Mouse (Mus musculus) hindbrain, embryonic 10.5 days (tissue): ENCODE results near the gene Mgrn1. TPM values are rescaled to one million over a fixed set of nuclear protein-coding genes. Genes with fewer than 3 reads are reported as not detected.

Experiments used
- DNase-seq: peaks from one replicate; pipeline ENCODE4 v3.0.0-alpha.2; 2017; ENCODE audit warnings: low spot score
- H3K27ac ChIP-seq: fragments of 300-500 bp; sonication (generic); 2 replicates; pipeline ENCODE4 v1.5.1; 2016; ENCODE audit warnings: mild to moderate bottlenecking, moderate library complexity
- H3K27me3 ChIP-seq: fragments of 300-500 bp; sonication (generic); 2 replicates; pipeline ENCODE4 v1.6.1; 2016; ENCODE audit warnings: mild to moderate bottlenecking; ENCODE audit not compliant: poor library complexity, insufficient read depth, severe bottlenecking
- H3K36me3 ChIP-seq: fragments of 300-500 bp; sonication (generic); 2 replicates; pipeline ENCODE4 v1.6.1; 2016; ENCODE audit warnings: mild to moderate bottlenecking, moderate library complexity
- H3K4me1 ChIP-seq: fragments of 300-500 bp; sonication (generic); replicated peaks from 2 replicates; pipeline ENCODE4 v1.6.1; 2016; ENCODE audit warnings: mild to moderate bottlenecking
- H3K4me3 ChIP-seq: fragments of 300-500 bp; sonication (generic); 2 replicates; pipeline ENCODE4 v1.5.1; 2016; ENCODE audit warnings: mild to moderate bottlenecking, moderate library complexity
- H3K9me3 ChIP-seq: fragments of 300-500 bp; sonication (generic); 2 replicates; pipeline ENCODE4 v1.6.1; 2016; ENCODE audit warnings: mild to moderate bottlenecking, moderate library complexity
- WGBS: fragments of 180-500 bp; shearing (Covaris S2); methylation state at CpG from one replicate; pipeline ENCODE4 v1.1.7; 2016; 5-methylcytosine and 5-hydroxymethylcytosine counted together
- polyA plus RNA-seq: library from polyadenylated mRNA; unstranded; fragments of >200 nt; fragmentation: Nextera tagmentation; extraction: Ambion mirVana; gene quantifications from 2 replicates; pipeline ENCODE4 v1.2.1, GENCODE M21; 2016

The Mgrn1 gene
- polyA plus RNA-seq, 1 experiment from 2014 or later = 80.8 TPM

DNA sequence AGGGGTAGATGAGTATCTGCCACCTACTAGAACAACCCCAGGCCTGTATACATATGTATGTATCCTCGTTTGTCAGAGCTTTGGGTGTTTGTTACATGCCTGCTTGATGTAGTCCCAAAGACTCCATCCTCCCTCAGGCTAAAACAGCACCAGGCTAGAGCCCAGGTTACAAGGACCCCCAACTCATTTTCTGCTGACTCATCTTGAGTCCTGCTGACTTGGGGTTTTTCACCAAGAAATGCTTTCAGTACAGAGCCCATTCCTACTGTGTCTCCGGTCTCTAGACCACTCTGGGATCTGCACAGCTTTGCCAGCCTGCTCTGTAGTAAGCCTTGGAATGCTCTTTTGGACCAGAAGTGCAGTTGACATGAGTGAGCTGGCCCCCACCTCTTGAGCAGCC lies 30.6 kb downstream of the Mgrn1 start:
- no peaks in the 10 kb centered on the region; the same call in 1 of the 2 replicates for H3K4me1 ChIP-seq
- no peak for DNase-seq
- H3K27me3 ChIP-seq = no peaks in the 10 kb centered on the region
- H3K4me3 ChIP-seq = no peak overlapping the region
- 81% methylated on average over 2 of the region's 2 CpGs for WGBS
- no peaks in the 10 kb centered on the region for H3K9me3 ChIP-seq
- H3K27ac ChIP-seq = no peak overlapping the region
- peaks cover 66% of the 10 kb centered on the region for H3K36me3 ChIP-seq

DNA sequence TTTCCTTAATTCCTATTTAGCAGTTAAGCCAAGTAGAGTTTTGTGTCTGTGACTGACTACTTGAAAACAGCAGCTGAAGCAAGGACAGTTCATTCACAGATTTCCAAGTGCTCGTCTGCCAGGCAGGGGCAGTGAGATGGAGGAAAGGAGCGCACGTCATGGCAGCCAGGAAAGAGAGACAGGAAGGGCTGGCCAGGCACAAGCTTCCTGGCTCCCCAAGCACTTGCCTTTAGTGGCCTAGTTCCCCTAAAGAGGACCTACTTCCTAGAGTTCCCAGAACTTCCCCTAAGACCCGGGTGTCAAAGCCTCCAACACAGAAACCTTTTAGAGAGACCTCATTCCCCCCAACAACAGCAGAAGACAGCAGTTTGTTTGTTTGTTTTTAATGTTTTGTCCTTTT lies 34.5 kb downstream of the Mgrn1 start:
- no peaks in the 10 kb centered on the region for H3K4me1 ChIP-seq
- peaks cover 73% of the 10 kb centered on the region for H3K36me3 ChIP-seq
- no peak for DNase-seq
- H3K27ac ChIP-seq = no peak overlapping the region
- H3K27me3 ChIP-seq = no peaks in the 10 kb centered on the region
- H3K4me3 ChIP-seq = no peak overlapping the region
- H3K9me3 ChIP-seq = no peaks in the 10 kb centered on the region
- WGBS = 75% methylated on average over 4 of the region's 4 CpGs

DNA sequence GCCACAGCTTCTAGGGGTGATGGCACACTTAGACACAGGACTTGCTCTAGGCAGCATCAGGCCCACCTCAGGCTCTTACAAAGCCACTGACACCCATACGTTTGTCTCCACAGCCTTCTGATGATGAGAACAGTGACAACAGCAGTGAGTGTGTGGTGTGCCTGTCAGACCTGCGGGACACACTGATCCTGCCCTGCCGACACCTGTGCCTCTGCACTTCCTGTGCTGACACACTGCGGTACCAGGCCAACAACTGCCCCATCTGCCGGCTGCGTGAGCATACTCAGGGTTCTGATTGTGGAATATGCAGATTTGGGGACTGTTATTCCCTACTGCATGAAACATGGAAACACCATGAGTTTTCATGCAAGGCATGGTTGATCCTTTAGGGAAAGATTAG lies 36.4 kb downstream of the Mgrn1 start:
- peaks cover 74% of the 10 kb centered on the region for H3K36me3 ChIP-seq
- H3K27me3 ChIP-seq = no peaks in the 10 kb centered on the region
- H3K27ac ChIP-seq = no peak overlapping the region
- no peaks in the 10 kb centered on the region for H3K9me3 ChIP-seq
- DNase-seq = no peak
- H3K4me1 ChIP-seq = no peaks in the 10 kb centered on the region
- WGBS = 90% methylated on average over 6 of the region's 6 CpGs
- H3K4me3 ChIP-seq = no peak overlapping the region

DNA sequence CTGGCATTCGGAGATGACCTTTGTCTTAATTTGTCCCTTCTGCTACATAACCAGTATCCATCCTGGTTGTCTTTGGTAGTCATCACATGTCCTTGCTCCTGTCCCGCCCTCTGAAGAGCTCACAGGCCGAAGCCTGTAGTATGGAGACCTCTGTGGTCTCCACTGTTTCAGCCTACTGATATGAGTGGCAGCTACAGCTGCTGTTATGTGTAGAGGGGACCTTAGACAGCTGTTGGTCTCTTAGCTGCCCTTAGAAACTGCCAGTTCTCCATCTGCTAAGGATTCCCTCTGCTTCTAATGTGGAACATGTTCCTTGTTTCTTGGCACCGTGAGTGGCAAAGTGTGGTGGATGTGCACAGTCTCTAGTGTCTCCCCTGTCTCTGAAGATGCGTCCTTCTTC lies 37.9 kb downstream of the Mgrn1 start:
- Histone ChIP-seq H3K27me3 (no peaks in the 10 kb centered on the region), H3K9me3 (no peaks in the 10 kb centered on the region), H3K36me3 (peaks cover 84% of the 10 kb centered on the region), H3K4me1 (no peaks in the 10 kb centered on the region), H3K4me3 (no peak overlapping the region), H3K27ac (no peak overlapping the region)
- 95% methylated on average over 5 of the region's 5 CpGs for WGBS
- no peak for DNase-seq

DNA sequence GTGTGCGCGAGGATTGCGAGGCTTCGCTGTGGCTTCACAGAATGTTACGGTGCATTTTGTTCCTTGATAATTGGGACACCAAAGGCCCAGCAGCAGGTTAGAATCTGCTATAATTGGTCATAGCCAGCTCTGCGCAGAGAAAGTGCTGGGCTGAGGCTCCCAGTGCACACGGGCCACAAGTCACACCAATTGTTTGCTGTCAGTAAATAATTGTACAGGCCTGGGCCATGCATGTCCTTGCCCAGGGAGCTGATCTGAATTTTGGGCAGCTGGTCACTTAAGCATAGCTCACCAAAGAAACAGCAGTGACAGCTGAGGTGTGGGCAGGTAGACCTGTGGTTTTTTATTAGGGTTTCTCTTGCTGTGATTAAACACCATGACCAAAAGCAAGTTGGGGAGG lies 41.9 kb downstream of the Mgrn1 start:
- WGBS = 96% methylated on average over 7 of the region's 7 CpGs
- no peak for DNase-seq
- H3K4me1 ChIP-seq = no peaks in the 10 kb centered on the region
- H3K4me3 ChIP-seq = no peak overlapping the region
- no peaks in the 10 kb centered on the region for H3K9me3 ChIP-seq
- no peak overlapping the region for H3K27ac ChIP-seq
- H3K27me3 ChIP-seq = no peaks in the 10 kb centered on the region
- H3K36me3 ChIP-seq = peaks cover 100% of the 10 kb centered on the region

DNA sequence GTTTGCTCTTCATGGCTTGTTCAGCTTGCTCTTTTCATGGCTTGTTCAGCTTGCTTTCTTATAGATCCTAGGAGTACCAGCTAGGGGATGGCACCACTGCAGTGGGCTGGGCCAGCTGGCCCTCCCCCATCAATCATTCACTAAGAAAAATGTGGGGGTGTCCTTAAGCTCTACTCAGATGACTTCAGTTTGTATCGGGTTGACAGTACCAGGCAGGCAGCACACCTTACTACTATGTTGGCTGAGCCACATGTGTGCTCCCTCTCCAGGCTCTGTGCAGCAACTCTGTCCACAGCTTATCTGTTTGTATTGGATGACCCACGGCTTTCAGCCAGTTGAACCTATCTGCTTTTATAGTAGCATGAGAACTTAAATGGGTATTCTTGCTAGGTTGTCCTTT lies 42.4 kb downstream of the Mgrn1 start:
- no peak overlapping the region for H3K4me3 ChIP-seq
- no peaks in the 10 kb centered on the region for H3K27me3 ChIP-seq
- no peaks in the 10 kb centered on the region for H3K9me3 ChIP-seq
- peaks cover 100% of the 10 kb centered on the region for H3K36me3 ChIP-seq
- no peaks in the 10 kb centered on the region for H3K4me1 ChIP-seq
- no peak for DNase-seq
- no peak overlapping the region for H3K27ac ChIP-seq
- WGBS = 94% methylated on average over 2 of the region's 2 CpGs

DNA sequence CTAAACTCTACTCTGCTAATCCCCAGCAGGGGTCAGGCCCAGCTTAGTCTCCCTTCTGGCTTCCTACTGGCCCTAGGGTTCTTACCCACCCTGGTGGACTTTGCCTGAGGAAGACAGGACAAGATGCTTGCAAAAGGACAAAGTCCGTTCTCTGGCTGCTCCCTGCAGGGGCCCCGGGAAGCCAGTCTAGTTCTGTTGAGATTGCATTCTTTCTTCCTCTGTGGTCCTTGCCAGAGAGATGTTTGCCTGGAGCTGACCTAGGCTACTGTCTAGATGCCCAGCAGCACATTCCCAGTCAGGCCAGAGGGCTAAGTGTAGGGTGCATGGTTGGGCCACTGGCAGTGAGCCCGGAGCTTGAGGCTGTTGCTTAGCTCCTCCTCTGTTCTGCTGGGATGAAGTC lies 46.4 kb downstream of the Mgrn1 start:
- 85% methylated on average over 3 of the region's 3 CpGs for WGBS
- Histone ChIP-seq H3K4me3 (no peak overlapping the region), H3K27me3 (no peaks in the 10 kb centered on the region), H3K36me3 (peaks cover 100% of the 10 kb centered on the region), H3K4me1 (no peaks in the 10 kb centered on the region), H3K27ac (no peak overlapping the region), H3K9me3 (no peaks in the 10 kb centered on the region)
- no peak for DNase-seq

DNA sequence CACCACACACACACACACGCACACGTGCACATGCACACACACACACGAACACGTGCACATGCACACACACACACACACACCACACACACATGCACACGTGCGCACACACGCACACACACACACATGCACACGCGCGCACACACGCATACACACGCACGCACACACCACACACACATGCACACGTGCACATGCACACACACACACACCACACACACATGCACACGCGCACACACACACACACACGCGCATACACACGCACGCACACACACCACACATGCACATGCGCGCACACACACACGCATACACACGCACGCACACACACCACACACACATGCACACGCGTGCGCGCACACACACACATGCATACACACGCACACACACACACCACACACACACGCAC lies 49.4 kb downstream of the Mgrn1 start:
- no peak overlapping the region for H3K4me3 ChIP-seq
- peaks cover 80% of the 10 kb centered on the region for H3K36me3 ChIP-seq
- DNase-seq = no peak
- peaks cover 20% of the 10 kb centered on the region for H3K4me1 ChIP-seq
- no peaks in the 10 kb centered on the region for H3K27me3 ChIP-seq
- H3K27ac ChIP-seq = no peak overlapping the region
- no peaks in the 10 kb centered on the region for H3K9me3 ChIP-seq
- WGBS = 96% methylated on average over 31 of the region's 31 CpGs

DNA sequence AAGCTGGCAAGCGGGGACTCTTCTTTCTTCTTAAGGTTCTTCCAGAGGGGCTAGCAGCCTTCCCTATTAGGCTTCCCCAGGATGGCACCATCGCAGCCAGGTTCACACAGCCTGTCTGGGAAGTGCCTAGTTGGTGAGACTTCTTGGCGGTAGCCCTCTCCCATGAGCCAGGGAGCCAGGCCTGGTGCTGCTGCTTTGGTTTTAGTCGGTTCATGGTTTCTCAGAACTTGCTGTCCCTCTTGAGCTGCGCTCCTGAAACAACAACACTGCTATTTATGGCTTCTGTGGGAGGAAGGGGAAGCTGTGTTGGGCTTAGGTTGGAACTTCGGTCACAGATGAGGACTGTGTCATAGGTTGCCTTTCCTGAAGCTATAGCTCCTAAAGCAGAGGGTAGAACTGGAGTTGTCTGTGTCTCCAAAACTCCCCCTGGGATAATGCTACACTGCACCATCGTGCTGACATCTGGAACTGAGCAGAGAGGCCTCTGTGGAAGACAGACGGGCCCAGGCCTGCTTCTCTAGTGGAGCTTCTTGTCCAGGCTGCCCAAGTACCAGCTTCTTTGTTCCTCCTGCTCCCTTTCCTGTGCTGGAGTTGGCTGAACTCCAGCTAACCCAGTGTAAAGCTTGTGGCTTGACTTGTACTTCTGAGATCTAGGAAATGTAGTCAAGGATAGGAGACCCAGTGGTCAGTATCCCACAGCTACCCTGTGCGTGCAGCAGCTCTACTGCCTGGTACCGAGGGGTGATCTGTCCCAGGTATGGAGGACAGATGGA lies 50.1 kb downstream of the Mgrn1 start:
- H3K4me3 ChIP-seq = no peak overlapping the region
- no peaks in the 10 kb centered on the region for H3K9me3 ChIP-seq
- H3K36me3 ChIP-seq = peaks cover 80% of the 10 kb centered on the region
- 89% methylated on average over 10 of the region's 10 CpGs for WGBS
- peaks cover 22% of the 10 kb centered on the region for H3K4me1 ChIP-seq
- no peak overlapping the region for H3K27ac ChIP-seq
- DNase-seq = no peak
- no peaks in the 10 kb centered on the region for H3K27me3 ChIP-seq

DNA sequence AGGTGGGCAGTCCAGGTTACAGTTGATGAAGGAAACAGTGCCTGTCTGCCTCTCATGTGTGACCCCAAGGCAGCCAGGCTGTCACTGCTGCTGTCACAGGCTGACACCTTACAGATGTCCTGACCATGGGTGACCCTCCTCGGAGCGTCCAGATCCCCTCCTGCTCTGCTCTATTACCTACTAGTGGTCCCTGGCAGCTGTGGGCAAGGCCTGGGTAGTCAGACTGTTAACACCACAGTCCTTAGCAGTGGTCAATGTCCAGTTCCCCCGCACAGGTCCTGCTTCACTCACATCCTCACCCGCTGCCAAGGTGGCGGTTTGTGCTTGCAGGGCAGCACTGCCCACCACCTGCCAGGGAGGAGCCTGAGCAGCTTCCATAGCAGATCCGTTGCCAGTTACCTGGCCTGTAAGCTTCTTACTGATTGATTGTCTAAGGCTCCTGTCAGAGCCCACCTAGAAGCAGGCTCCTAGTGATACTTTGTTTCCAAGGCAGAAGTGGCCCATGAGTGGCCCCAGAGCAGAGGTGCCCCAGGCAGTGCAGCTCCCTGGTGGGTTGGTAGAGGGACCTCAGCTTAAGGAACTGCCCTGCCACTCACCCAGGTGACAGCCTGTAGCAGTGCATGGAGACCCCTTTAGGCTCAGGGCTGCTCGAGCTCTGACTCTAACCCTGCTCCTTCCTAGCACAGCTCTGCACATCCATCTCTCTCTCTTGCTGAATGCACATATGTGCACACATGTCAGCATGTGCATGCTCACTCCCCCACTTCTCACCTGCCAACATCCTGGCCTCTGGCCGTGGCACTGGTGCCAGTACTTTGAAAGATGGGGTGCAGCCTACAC lies 51.5 kb downstream of the Mgrn1 start:
- 92% methylated on average over 8 of the region's 8 CpGs for WGBS
- peaks cover 80% of the 10 kb centered on the region for H3K36me3 ChIP-seq
- H3K4me1 ChIP-seq = peaks cover 22% of the 10 kb centered on the region

DNA sequence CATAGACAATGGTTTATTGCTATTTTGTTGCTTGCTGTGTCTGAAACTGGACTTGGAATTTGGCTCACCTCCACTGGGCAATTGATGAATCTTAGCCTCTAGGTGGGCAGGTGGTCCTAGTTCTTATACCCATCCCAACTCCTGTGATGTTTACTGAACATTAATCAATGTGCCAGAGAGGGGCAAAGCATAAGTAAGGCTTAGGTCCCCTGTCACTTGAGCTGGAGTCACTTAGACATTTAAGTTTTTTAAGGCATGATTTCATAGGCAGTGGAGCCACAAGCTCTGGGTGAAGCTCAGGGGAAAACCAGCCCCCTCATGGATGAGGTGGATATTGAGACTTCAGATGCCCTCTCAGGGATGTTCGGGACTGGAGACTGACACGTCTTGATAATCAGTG lies 52.4 kb downstream of the Mgrn1 start, which contains the start of gene Nudt16l1:
TSS of gene Nudt16l1 (plus strand) at position 301 of the 400 bp plus-strand sequence.
- Histone ChIP-seq H3K4me3 (peak within 1 kb of the TSS; percentile 91), H3K27ac (peak within 1 kb of the TSS; percentile 91), H3K27me3 (no peaks in the 10 kb centered on the region), H3K36me3 (peaks cover 80% of the 10 kb centered on the region), H3K9me3 (no peaks in the 10 kb centered on the region), H3K4me1 (peaks cover 22% of the 10 kb centered on the region)
- DNase-seq = no peak
- WGBS = 7% methylated on average over 2 of the region's 2 CpGs

More for the DNA sequence above, 51.5 kb downstream of the Mgrn1 start:
- no peaks in the 10 kb centered on the region for H3K27me3 ChIP-seq
- no peak for DNase-seq
- H3K27ac ChIP-seq = no peak overlapping the region
- H3K4me3 ChIP-seq = no peak overlapping the region
- no peaks in the 10 kb centered on the region for H3K9me3 ChIP-seq

DNA sequence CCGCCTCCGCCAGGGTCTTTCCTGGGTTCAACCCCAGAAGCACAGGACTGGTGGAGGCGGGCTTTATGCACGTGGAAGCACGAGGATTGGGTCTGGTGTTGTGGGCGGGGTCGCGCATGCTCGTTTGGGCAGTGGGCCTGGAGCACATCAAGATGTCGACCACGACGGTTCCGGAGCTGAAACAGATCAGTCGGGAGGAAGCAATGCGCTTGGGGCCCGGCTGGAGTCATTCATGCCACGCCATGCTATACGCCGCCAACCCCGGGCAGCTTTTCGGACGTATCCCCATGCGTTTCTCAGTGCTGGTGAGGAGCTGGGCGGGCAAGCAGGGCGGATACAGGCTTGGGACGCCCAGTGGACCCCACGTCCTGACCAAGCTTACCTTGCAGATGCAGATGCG lies 52.9 kb downstream of the Mgrn1 start:
- under 1% methylated on average over 28 of the region's 28 CpGs for WGBS
- Histone ChIP-seq H3K4me1 (peaks cover 22% of the 10 kb centered on the region), H3K4me3 (peak overlapping the region; percentile 91), H3K36me3 (peaks cover 80% of the 10 kb centered on the region), H3K9me3 (no peaks in the 10 kb centered on the region), H3K27ac (peak overlapping the region; percentile 91), H3K27me3 (no peaks in the 10 kb centered on the region)
- DNase-seq = peak; percentile 95

DNA sequence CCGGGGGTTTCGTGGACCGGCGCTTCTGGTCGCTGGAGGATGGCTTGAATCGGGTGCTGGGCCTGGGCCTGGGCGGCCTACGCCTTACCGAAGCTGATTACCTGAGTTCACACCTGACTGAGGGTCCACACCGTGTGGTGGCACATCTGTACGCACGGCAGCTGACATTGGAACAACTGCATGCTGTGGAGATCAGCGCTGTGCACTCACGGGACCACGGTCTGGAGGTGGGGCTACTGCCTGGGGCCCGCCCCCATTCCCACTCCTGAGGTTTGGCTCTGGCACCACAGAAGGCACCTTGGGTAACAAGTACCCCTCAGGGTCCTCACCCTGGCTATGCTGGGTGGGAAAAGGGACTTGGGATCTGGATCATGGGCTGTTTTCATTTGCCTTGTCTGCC lies 53.4 kb downstream of the Mgrn1 start:
- H3K4me3 ChIP-seq = peak overlapping the region; percentile 91
- WGBS = 4% methylated on average over 16 of the region's 16 CpGs
- H3K27me3 ChIP-seq = no peaks in the 10 kb centered on the region
- peaks cover 22% of the 10 kb centered on the region for H3K4me1 ChIP-seq
- peaks cover 80% of the 10 kb centered on the region for H3K36me3 ChIP-seq
- peak overlapping the region; percentile 91 for H3K27ac ChIP-seq
- no peaks in the 10 kb centered on the region for H3K9me3 ChIP-seq
- peak; percentile 33 for DNase-seq
